Mouse (Mus musculus) small intestine, adult 2 months (tissue): ENCODE results near the gene Tigit. TPM values are rescaled to one million over a fixed set of nuclear protein-coding genes. Genes with fewer than 3 reads are reported as not detected.

Experiments
- H3K27ac ChIP-seq: fragments of 200-500 bp; 2 replicates; pipeline ENCODE4 v1.5.1; 2012; ENCODE audit warnings: low read depth, low read length, control low read depth, inconsistent platforms; ENCODE audit not compliant: insufficient read depth
- H3K27me3 ChIP-seq: fragments of 200-500 bp; 2 replicates; pipeline ENCODE4 v1.6.1; 2012; ENCODE audit warnings: mild to moderate bottlenecking, moderate library complexity, low read length, inconsistent platforms; ENCODE audit not compliant: control insufficient read depth, insufficient read depth
- H3K36me3 ChIP-seq: fragments of 200-500 bp; 2 replicates; pipeline ENCODE4 v1.6.1; 2012; ENCODE audit warnings: mild to moderate bottlenecking, low read length, control low read depth, inconsistent platforms; ENCODE audit not compliant: control insufficient read depth, insufficient read depth
- H3K4me1 ChIP-seq: fragments of 200-500 bp; 2 replicates; pipeline ENCODE4 v1.6.1; 2012; ENCODE audit warnings: low read length, inconsistent platforms, mixed read lengths; ENCODE audit not compliant: control insufficient read depth, insufficient read depth, insufficient read length
- H3K4me3 ChIP-seq: fragments of 200-500 bp; 2 replicates; pipeline ENCODE4 v1.5.1; 2012; ENCODE audit warnings: low read depth, mild to moderate bottlenecking, control low read depth, inconsistent platforms, low read length, moderate library complexity
- CTCF ChIP-seq: fragments of 200-500 bp; IDR thresholded peaks from 2 replicates; pipeline ENCODE4 v1.5.1; 2012; ENCODE audit warnings: low read depth, mild to moderate bottlenecking, control low read depth, inconsistent platforms, low read length, moderate library complexity, mixed read lengths; ENCODE audit not compliant: insufficient replicate concordance, insufficient read length; ENCODE audit errors: extremely low read depth
- POLR2A ChIP-seq: fragments of 200-500 bp; IDR thresholded peaks from 2 replicates; pipeline ENCODE4 v1.6.1; 2012; ENCODE audit warnings: low read depth, mild to moderate bottlenecking, control low read depth, inconsistent platforms, low read length, moderate library complexity
- WGBS: fragments of 180-500 bp; shearing (Covaris S2); methylation state at CpG from one replicate; pipeline ENCODE4 v1.1.7; 2018; 5-methylcytosine and 5-hydroxymethylcytosine counted together
- polyA plus RNA-seq: library from polyadenylated mRNA; depleted of rRNA; stranded (reverse); fragments of >200 nt; gene quantifications from 2 replicates; pipeline ENCODE4 v1.2.3, GENCODE M21; 2012

Tigit gene
- polyA plus RNA-seq, 1 experiment = 8.6 TPM

GRCm38 (mm10) chr16:43691741-43692140 is 27.8 kb upstream of the Tigit start:
- Histone ChIP-seq H3K27ac (no peak overlapping the region), H3K4me1 (0 out of 2 replicates have a peak, but pooled peaks cover 1% of the 10 kb centered on the region), H3K36me3 (no peaks in the 10 kb centered on the region), H3K27me3 (no peaks in the 10 kb centered on the region), H3K4me3 (no peak overlapping the region)
- no peak for TF ChIP-seq POLR2A
- TF ChIP-seq CTCF = no peak
- 92% methylated on average over 5 of the region's 5 CpGs for WGBS

GRCm38 (mm10) chr16:43690912-43691311 is 27.0 kb upstream of the Tigit start:
- WGBS = 70% methylated on average over 2 of the region's 2 CpGs
- no peak overlapping the region for H3K27ac ChIP-seq
- H3K36me3 ChIP-seq = no peaks in the 10 kb centered on the region
- H3K4me3 ChIP-seq = no peak overlapping the region
- 0 out of 2 replicates have a peak, but pooled peaks cover 1% of the 10 kb centered on the region for H3K4me1 ChIP-seq
- no peaks in the 10 kb centered on the region for H3K27me3 ChIP-seq
- TF ChIP-seq CTCF (no peak), POLR2A (no peak)

- H3K4me3 ChIP-seq = no peak overlapping the region; the same call in 1 of the 2 replicates
- H3K4me1 ChIP-seq = 0 out of 2 replicates have a peak, but pooled peaks cover 1% of the 10 kb centered on the region
- WGBS = 81% methylated on average over 3 of the region's 3 CpGs
- no peaks in the 10 kb centered on the region for H3K27me3 ChIP-seq
- TF ChIP-seq CTCF (no peak), POLR2A (no peak)
- H3K27ac ChIP-seq = peak overlapping the region; percentile 35; the same call in 1 of the 2 replicates
- no peaks in the 10 kb centered on the region for H3K36me3 ChIP-seq
Observed at GRCm38 (mm10) chr16:43690211-43690690, 26.3 kb upstream of the Tigit start.

- Histone ChIP-seq H3K4me3 (no peak overlapping the region), H3K27ac (no peak overlapping the region), H3K36me3 (no peaks in the 10 kb centered on the region), H3K27me3 (no peaks in the 10 kb centered on the region), H3K4me1 (0 out of 2 replicates have a peak, but pooled peaks cover 1% of the 10 kb centered on the region)
- no peak for TF ChIP-seq CTCF
- TF ChIP-seq POLR2A = no peak
- 75% methylated on average over 2 of the region's 2 CpGs for WGBS
Observed at GRCm38 (mm10) chr16:43687968-43688367, 24.0 kb upstream of the Tigit start.

GRCm38 (mm10) chr16:43674400-43674799 is 10.5 kb upstream of the Tigit start:
- 73% methylated on average over 3 of the region's 3 CpGs for WGBS
- TF ChIP-seq CTCF = no peak
- no peak for TF ChIP-seq POLR2A
- H3K4me3 ChIP-seq = no peak overlapping the region
- H3K4me1 ChIP-seq = no peaks in the 10 kb centered on the region
- no peak overlapping the region for H3K27ac ChIP-seq
- H3K27me3 ChIP-seq = no peaks in the 10 kb centered on the region
- H3K36me3 ChIP-seq = no peaks in the 10 kb centered on the region

- no peaks in the 10 kb centered on the region for H3K4me1 ChIP-seq
Observed at GRCm38 (mm10) chr16:43672697-43673096, 8.8 kb upstream of the Tigit start.

GRCm38 (mm10) chr16:43671972-43672371 is 8.0 kb upstream of the Tigit start:
- Histone ChIP-seq H3K36me3 (no peaks in the 10 kb centered on the region), H3K4me1 (no peaks in the 10 kb centered on the region), H3K27ac (no peak overlapping the region), H3K4me3 (no peak overlapping the region), H3K27me3 (no peaks in the 10 kb centered on the region)
- WGBS = 89% methylated on average over 1 of the region's 1 CpGs
- TF ChIP-seq CTCF = no peak
- TF ChIP-seq POLR2A = no peak

More at GRCm38 (mm10) chr16:43672697-43673096, 8.8 kb upstream of the Tigit start:
- TF ChIP-seq CTCF = no peak
- TF ChIP-seq POLR2A = no peak
- Histone ChIP-seq H3K4me3 (no peak overlapping the region), H3K36me3 (no peaks in the 10 kb centered on the region), H3K27me3 (no peaks in the 10 kb centered on the region), H3K27ac (no peak overlapping the region)
